Mouse (Mus musculus): Measurements from ENCODE around the gene Mpl.

DNA sequence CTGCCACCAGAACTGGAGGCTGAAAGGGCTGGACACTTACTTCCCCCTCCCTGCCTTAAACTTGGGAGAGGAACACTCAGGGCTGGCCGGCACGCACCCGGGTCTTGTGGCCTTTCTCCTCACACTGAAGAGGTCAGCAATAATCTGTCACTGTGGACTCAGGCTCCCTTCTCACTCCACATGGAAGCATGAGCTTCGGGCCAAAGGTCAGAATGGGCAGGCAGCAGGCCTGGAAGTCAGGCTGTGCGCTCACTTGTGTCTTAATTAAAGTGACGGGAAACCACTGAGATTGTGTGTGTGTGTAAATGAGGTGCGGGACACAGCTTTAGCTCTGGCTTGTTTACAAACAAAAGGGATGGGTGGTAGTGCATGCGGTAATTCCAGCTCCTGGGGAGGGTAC lies 25.0 kb downstream of the Mpl start:
- TF ChIP-seq POLR2A (IDR thresholded peaks at IDR 0.05; ENCODE audit: borderline replicate concordance, extremely low read depth, insufficient read depth, insufficient read length, poor library complexity, severe bottlenecking) (no peak), CTCF (IDR thresholded peaks at IDR 0.05; ENCODE audit: borderline replicate concordance, extremely low read depth, insufficient read depth, insufficient read length) (no peak)
